Mouse (Mus musculus) thymus, postnatal 10 days (tissue): ENCODE measurements around the gene Fbxl15.

Source experiments
- DNase-seq, 2 experiments: peaks; one replicate each; pipeline ENCODE4 v3.0.0; 2021; ENCODE audit warnings: low spot score in 2 of 2

Gene Fbxl15

GRCm38 (mm10) chr19:46328081-46329030 lies at the start of gene Fbxl15:
Fbxl15 (plus strand) TSS chr19:46328184.
- peak; percentile 83 to 87 for DNase-seq

- peak; percentile 25 to 33 for DNase-seq
These were observed 45.7 kb upstream of the Fbxl15 start for GRCm38 (mm10) chr19:46282081-46282849.

GRCm38 (mm10) chr19:46284686-46285085 lies 43.3 kb upstream of the Fbxl15 start:
- no peak for DNase-seq

- DNase-seq, result no peak
These were observed 42.4 kb upstream of the Fbxl15 start for GRCm38 (mm10) chr19:46285631-46286030.

- DNase-seq, result no peak
These were observed 41.9 kb upstream of the Fbxl15 start for GRCm38 (mm10) chr19:46286047-46286446.

GRCm38 (mm10) chr19:46286926-46287325 lies 41.1 kb upstream of the Fbxl15 start:
- no peak for DNase-seq

GRCm38 (mm10) chr19:46287566-46287965 lies 40.4 kb upstream of the Fbxl15 start:
- no peak for DNase-seq

- no peak for DNase-seq
These were observed 37.4 kb upstream of the Fbxl15 start for GRCm38 (mm10) chr19:46290535-46291105.

GRCm38 (mm10) chr19:46296938-46297337 lies 31.0 kb upstream of the Fbxl15 start:
- no peak for DNase-seq

GRCm38 (mm10) chr19:46300294-46301045 lies 27.5 kb upstream of the Fbxl15 start:
- DNase-seq, result no peak

- DNase-seq, result no peak
These were observed 25.4 kb upstream of the Fbxl15 start for GRCm38 (mm10) chr19:46302551-46302950.

- DNase-seq, result no peak
These were observed 24.5 kb upstream of the Fbxl15 start for GRCm38 (mm10) chr19:46303251-46304215.

GRCm38 (mm10) chr19:46304216-46304841 lies 23.7 kb upstream of the Fbxl15 start, which contains the start of gene Nfkb2:
Nfkb2 (plus strand) TSS chr19:46304320.
- DNase-seq, result peak; percentile 76 to 79

GRCm38 (mm10) chr19:46304908-46305333 lies 23.1 kb upstream of the Fbxl15 start:
- no peak for DNase-seq

- DNase-seq, result peak; percentile 82 to 88
These were observed 22.3 kb upstream of the Fbxl15 start for GRCm38 (mm10) chr19:46305432-46306267.

GRCm38 (mm10) chr19:46306268-46306610 lies 21.7 kb upstream of the Fbxl15 start:
- DNase-seq, result no peak

- DNase-seq, result no peak
These were observed 21.2 kb upstream of the Fbxl15 start for GRCm38 (mm10) chr19:46306751-46307289.

GRCm38 (mm10) chr19:46307781-46308180 lies 20.2 kb upstream of the Fbxl15 start:
- no peak for DNase-seq

GRCm38 (mm10) chr19:46308303-46308702 lies 19.7 kb upstream of the Fbxl15 start:
- DNase-seq, result no peak
